In genomic region chr2:126563411-126564105, GRCm38 (mm10) we compare ENCODE assay signal across 10 mouse cellular contexts. TPM values are rescaled to one million over a fixed set of nuclear protein-coding genes. Genes with fewer than 3 reads are reported as not detected.
DNase-seq lines count a peak whose midpoint lies in the region; ATAC-seq and TF ChIP-seq lines count a peak whose summit lies in the region.
"Had no signal": no experiment of that assay in that cellular context is flagged by ENCODE, and none has a peak within 500 bp of the region (broad histone marks: within the 10 kb centered on the region; RNA-seq: fewer than 3 reads in every experiment).

No protein-coding gene starts in this region.

- no peak overlapping the region for H3K4me3 ChIP-seq in forebrain, embryonic 13.5 days
- no peak overlapping the region for H3K4me3 ChIP-seq in forebrain, embryonic 10.5 days
- no peak overlapping the region for H3K4me3 ChIP-seq in midbrain, postnatal 0 days (ENCODE audit: low read depth, low read length)
- H3K4me3 ChIP-seq in midbrain, embryonic 11.5 days (ENCODE audit: low read depth, low read length): no peak overlapping the region
- H3K4me3 ChIP-seq in heart, embryonic 16.5 days (ENCODE audit: low read length): peak overlapping the region; percentile 19; the same call in 1 of the 2 replicates
- H3K4me3 ChIP-seq: embryonic facial prominence, embryonic 13.5 days had no signal

- H3K36me3 ChIP-seq in forebrain, embryonic 13.5 days (ENCODE audit: poor library complexity, severe bottlenecking): no peaks in the 10 kb centered on the region
- no peaks in the 10 kb centered on the region for H3K36me3 ChIP-seq in forebrain, embryonic 10.5 days (replicated peaks)
- H3K36me3 ChIP-seq in midbrain, postnatal 0 days (ENCODE audit: insufficient read depth, low read length): peaks cover 7% of the 10 kb centered on the region
- no peaks in the 10 kb centered on the region for H3K36me3 ChIP-seq in midbrain, embryonic 11.5 days (ENCODE audit: control insufficient read depth, insufficient read depth, low read length)
- H3K36me3 ChIP-seq in heart, embryonic 16.5 days (ENCODE audit: control insufficient read depth, insufficient read depth): no peaks in the 10 kb centered on the region
- H3K36me3 ChIP-seq: embryonic facial prominence, embryonic 13.5 days had no signal

- no peak overlapping the region for H3K9ac ChIP-seq in forebrain, embryonic 13.5 days
- H3K9ac ChIP-seq in midbrain, postnatal 0 days (replicated peaks; ENCODE audit: low read length, poor library complexity, severe bottlenecking): no peak overlapping the region
- H3K9ac ChIP-seq in midbrain, embryonic 11.5 days (ENCODE audit: low read length): no peak overlapping the region
- no peak overlapping the region for H3K9ac ChIP-seq in heart, embryonic 16.5 days (ENCODE audit: low read length)
- H3K9ac ChIP-seq: embryonic facial prominence, embryonic 13.5 days had no signal

- H3K27me3 ChIP-seq in forebrain, embryonic 13.5 days: no peaks in the 10 kb centered on the region
- H3K27me3 ChIP-seq in forebrain, embryonic 10.5 days (ENCODE audit: poor library complexity, severe bottlenecking): no peaks in the 10 kb centered on the region
- no peaks in the 10 kb centered on the region for H3K27me3 ChIP-seq in midbrain, postnatal 0 days (ENCODE audit: insufficient read depth, low read length)
- no peaks in the 10 kb centered on the region for H3K27me3 ChIP-seq in midbrain, embryonic 11.5 days (ENCODE audit: control insufficient read depth, insufficient read depth, low read length)
- H3K27me3 ChIP-seq in heart, embryonic 16.5 days (ENCODE audit: control insufficient read depth, insufficient read depth, low read length): no peaks in the 10 kb centered on the region
- H3K27me3 ChIP-seq: embryonic facial prominence, embryonic 13.5 days had no signal

- peak; percentile 71; the same call in 1 of the 2 replicates for ATAC-seq in forebrain, embryonic 13.5 days
- ATAC-seq in midbrain, postnatal 0 days (ENCODE audit: low FRiP score): no peak
- ATAC-seq in midbrain, embryonic 11.5 days (ENCODE audit: low FRiP score): no peak
- ATAC-seq in heart, embryonic 16.5 days (replicated peaks; ENCODE audit: extremely low read depth, insufficient read depth, low FRiP score): peak; percentile 90
- ATAC-seq in megakaryocyte progenitor cell, adult 5-6 weeks (replicated peaks; ENCODE audit: poor library complexity): 0 out of 2 replicates have a peak, but pooled peaks have one; percentile 26
- no peak for ATAC-seq in inflammation-experienced regulatory T-cells, adult 6 months

- H3K4me1 ChIP-seq in forebrain, embryonic 13.5 days: peaks cover 7% of the 10 kb centered on the region
- H3K4me1 ChIP-seq in forebrain, embryonic 10.5 days: no peaks in the 10 kb centered on the region
- no peaks in the 10 kb centered on the region for H3K4me1 ChIP-seq in midbrain, postnatal 0 days (ENCODE audit: insufficient read depth, low read length)
- H3K4me1 ChIP-seq in midbrain, embryonic 11.5 days (ENCODE audit: control insufficient read depth, insufficient read depth, low read length): no peaks in the 10 kb centered on the region
- H3K4me1 ChIP-seq in heart, embryonic 16.5 days (ENCODE audit: control insufficient read depth, insufficient read depth, low read length): peaks cover 12% of the 10 kb centered on the region
- H3K4me1 ChIP-seq: embryonic facial prominence, embryonic 13.5 days had no signal

- no peak for TF ChIP-seq CTCF in midbrain, postnatal 0 days (IDR thresholded peaks at IDR 0.05)

- no peak for DNase-seq in forebrain, embryonic 10.5 days (ENCODE audit: extremely low spot score, low spot score)
- DNase-seq in midbrain, postnatal 0 days (ENCODE audit: low spot score): peak; percentile 44
- no peak for DNase-seq in midbrain, embryonic 11.5 days (ENCODE audit: low spot score, missing footprints)
- no peak for DNase-seq in yolk sac, embryonic 10.5 days (ENCODE audit: low spot score)
- DNase-seq: thymus, postnatal 25 days had no signal

- 62% methylated on average over 17 of the region's 17 CpGs for WGBS in forebrain, embryonic 13.5 days
- WGBS in forebrain, embryonic 10.5 days: 90% methylated on average over 17 of the region's 17 CpGs
- WGBS in midbrain, postnatal 0 days: 73% methylated on average over 17 of the region's 17 CpGs
- WGBS in midbrain, embryonic 11.5 days: 87% methylated on average over 17 of the region's 17 CpGs
- WGBS in heart, embryonic 16.5 days: 37% methylated on average over 17 of the region's 17 CpGs

- H3K4me2 ChIP-seq in forebrain, embryonic 13.5 days: no peak overlapping the region
- no peak overlapping the region for H3K4me2 ChIP-seq in midbrain, postnatal 0 days (ENCODE audit: low read depth, low read length, poor library complexity, severe bottlenecking)
- no peak overlapping the region for H3K4me2 ChIP-seq in midbrain, embryonic 11.5 days
- H3K4me2 ChIP-seq in heart, embryonic 16.5 days (ENCODE audit: low read depth, low read length): peak overlapping the region; percentile 48
- H3K4me2 ChIP-seq: embryonic facial prominence, embryonic 13.5 days had no signal

- H3K27ac ChIP-seq in forebrain, embryonic 13.5 days: no peak overlapping the region
- no peak overlapping the region for H3K27ac ChIP-seq in forebrain, embryonic 10.5 days
- H3K27ac ChIP-seq in midbrain, postnatal 0 days (ENCODE audit: low read depth, low read length): no peak overlapping the region
- no peak overlapping the region for H3K27ac ChIP-seq in midbrain, embryonic 11.5 days (ENCODE audit: low read depth, low read length)
- H3K27ac ChIP-seq in heart, embryonic 16.5 days (ENCODE audit: low read length): peak overlapping the region; percentile 74
- H3K27ac ChIP-seq: embryonic facial prominence, embryonic 13.5 days had no signal

- no peaks in the 10 kb centered on the region for H3K9me3 ChIP-seq in forebrain, embryonic 13.5 days (replicated peaks)
- no peaks in the 10 kb centered on the region for H3K9me3 ChIP-seq in forebrain, embryonic 10.5 days
- no peaks in the 10 kb centered on the region for H3K9me3 ChIP-seq in midbrain, postnatal 0 days (ENCODE audit: low read length)
- H3K9me3 ChIP-seq in midbrain, embryonic 11.5 days (ENCODE audit: control insufficient read depth, low read length): no peaks in the 10 kb centered on the region
- no peaks in the 10 kb centered on the region for H3K9me3 ChIP-seq in heart, embryonic 16.5 days (replicated peaks; ENCODE audit: control insufficient read depth, low read length)
- H3K9me3 ChIP-seq: embryonic facial prominence, embryonic 13.5 days had no signal

RNA-seq across cellular contexts. Expression of gene Slc27a2, which starts 11.4 kb away (rescaled TPM):
- polyA plus RNA-seq in forebrain, embryonic 13.5 days (2015; fragmentation: Nextera tagmentation; extraction: Ambion mirVana): 2.8 and 4.0 TPM in 2 replicates
- 3.1 TPM in 2 replicates for polyA plus RNA-seq in forebrain, embryonic 10.5 days (2016; fragmentation: Nextera tagmentation; extraction: Ambion mirVana)
- 10.7 and 13.6 TPM in 2 replicates for total RNA-seq in midbrain, postnatal 0 days (2014; rRNA removed)
- polyA plus RNA-seq in midbrain, postnatal 0 days (2015; fragmentation: Nextera tagmentation; extraction: Ambion mirVana): 10.7 and 10.9 TPM in 2 replicates
- 3.3 and 3.8 TPM in 2 replicates for polyA plus RNA-seq in midbrain, embryonic 11.5 days (2014; fragmentation: Nextera tagmentation; extraction: Ambion mirVana)
- 0.66 and 0.80 TPM in 2 replicates for polyA plus RNA-seq in heart, embryonic 16.5 days (2015; fragmentation: Nextera tagmentation; extraction: Ambion mirVana)
- 0.10 TPM in 1 of 2 replicates, not detected in the other for total RNA-seq in megakaryocyte progenitor cell, adult 5-6 weeks (2015)
- 0.04 and 0.54 TPM in 2 replicates for total RNA-seq in megakaryocyte progenitor cell, adult 5-6 weeks (2017)
- polyA plus RNA-seq in inflammation-experienced regulatory T-cells, adult 6 months (2017; shearing (Covaris generic)): not detected

RNA-seq across cellular contexts. Expression of gene Hdc, which starts 55.5 kb away (rescaled TPM):
- 1.0 and 1.2 TPM in 2 replicates for polyA plus RNA-seq in forebrain, embryonic 13.5 days (2015; fragmentation: Nextera tagmentation; extraction: Ambion mirVana)
- polyA plus RNA-seq in forebrain, embryonic 10.5 days (2016; fragmentation: Nextera tagmentation; extraction: Ambion mirVana): 0.31 and 0.42 TPM in 2 replicates
- 3.2 and 5.6 TPM in 2 replicates for total RNA-seq in midbrain, postnatal 0 days (2014; rRNA removed)
- polyA plus RNA-seq in midbrain, postnatal 0 days (2015; fragmentation: Nextera tagmentation; extraction: Ambion mirVana): 2.8 and 3.8 TPM in 2 replicates
- 0.42 and 0.50 TPM in 2 replicates for polyA plus RNA-seq in midbrain, embryonic 11.5 days (2014; fragmentation: Nextera tagmentation; extraction: Ambion mirVana)
- polyA plus RNA-seq in heart, embryonic 16.5 days (2015; fragmentation: Nextera tagmentation; extraction: Ambion mirVana): 9.8 and 11.4 TPM in 2 replicates
- total RNA-seq in megakaryocyte progenitor cell, adult 5-6 weeks (2015): 51.3 and 54.1 TPM in 2 replicates
- 90.2 and 102 TPM in 2 replicates for total RNA-seq in megakaryocyte progenitor cell, adult 5-6 weeks (2017)
- polyA plus RNA-seq in inflammation-experienced regulatory T-cells, adult 6 months (2017; shearing (Covaris generic)): 1 to 10 TPM in 1 of 3 experiments, under 1 TPM in 2; 0.96 to 2.1 (median 0.97) TPM

Comparison
In these comparisons a context has a peak if more than half of its experiments do, and no peak if none do; other contexts are left out.
1. ATAC-seq: peak in forebrain, embryonic 13.5 days (single experiment), heart, embryonic 16.5 days (single experiment) and megakaryocyte progenitor cell, adult 5-6 weeks (single experiment); none in midbrain, postnatal 0 days (single experiment), midbrain, embryonic 11.5 days (single experiment) and inflammation-experienced regulatory T-cells, adult 6 months (single experiment).